Mouse (Mus musculus) stomach, embryonic 14.5 days (tissue): ENCODE results near the gene Mindy1. TPM values are rescaled to one million over a fixed set of nuclear protein-coding genes. Genes with fewer than 3 reads are reported as not detected.

Experiments
- polyA plus RNA-seq: library from polyadenylated mRNA; unstranded; fragments of >200 nt; fragmentation: Nextera tagmentation; extraction: Ambion mirVana; gene quantifications from 2 replicates; pipeline ENCODE4 v1.2.1, GENCODE M21; 2014

Gene Mindy1
- polyA plus RNA-seq, 1 experiment from 2014 or later, result 51.1 TPM

Other genes starting within 250 kb of the Mindy1 start
- 229 and 231 TPM in 2 replicates for gene Psmd4, start 238.7 kb upstream of the Mindy1 start, polyA plus RNA-seq
- gene Pip5k1a, start 174.4 kb upstream of the Mindy1 start, polyA plus RNA-seq, result 14.6 and 14.9 TPM in 2 replicates
- gene Vps72, start 170.3 kb upstream of the Mindy1 start, polyA plus RNA-seq, result 139 and 156 TPM in 2 replicates
- gene Tmod4, start 156.9 kb upstream of the Mindy1 start, polyA plus RNA-seq, result 0.83 and 1.8 TPM in 2 replicates
- gene Scnm1, start 147.3 kb upstream of the Mindy1 start, polyA plus RNA-seq, result 67.7 and 73.7 TPM in 2 replicates
- 9.2 and 10.9 TPM in 2 replicates for gene Lysmd1, start 147.3 kb upstream of the Mindy1 start, polyA plus RNA-seq
- 4.2 and 4.7 TPM in 2 replicates for gene Tnfaip8l2, start 139.0 kb upstream of the Mindy1 start, polyA plus RNA-seq
- 5.8 and 6.7 TPM in 2 replicates for gene Sema6c, start 120.9 kb upstream of the Mindy1 start, polyA plus RNA-seq
- gene Gabpb2, start 63.4 kb upstream of the Mindy1 start, polyA plus RNA-seq, result 15.1 and 18.4 TPM in 2 replicates
- 125 and 126 TPM in 2 replicates for gene Cdc42se1, start 52.6 kb upstream of the Mindy1 start, polyA plus RNA-seq
- 38.9 and 42.4 TPM in 2 replicates for gene Mllt11, start 49.2 kb upstream of the Mindy1 start, polyA plus RNA-seq
- 0.71 and 1.3 TPM in 2 replicates for gene Gm128, start 39.7 kb upstream of the Mindy1 start, polyA plus RNA-seq
- 8.2 and 8.4 TPM in 2 replicates for gene Bnipl, start 30.2 kb upstream of the Mindy1 start, polyA plus RNA-seq
- 20.1 and 23.1 TPM in 2 replicates for gene Prune1, start 731 bp downstream of the Mindy1 start, polyA plus RNA-seq
- 1.7 and 2.1 TPM in 2 replicates for gene Anxa9, start 25.8 kb downstream of the Mindy1 start, polyA plus RNA-seq
- 136 and 146 TPM in 2 replicates for gene Cers2, start 33.4 kb downstream of the Mindy1 start, polyA plus RNA-seq
- 50.8 and 51.8 TPM in 2 replicates for gene Setdb1, start 75.9 kb downstream of the Mindy1 start, polyA plus RNA-seq
- 0.74 TPM in 1 of 2 replicates, not detected in the other for gene 4930558C23Rik, start 121.5 kb downstream of the Mindy1 start, polyA plus RNA-seq
- 30.2 and 33.0 TPM in 2 replicates for gene Arnt, start 153.0 kb downstream of the Mindy1 start, polyA plus RNA-seq
- 12.7 and 13.3 TPM in 2 replicates for gene Ctsk, start 217.9 kb downstream of the Mindy1 start, polyA plus RNA-seq
- gene Ctss, start 245.4 kb downstream of the Mindy1 start, polyA plus RNA-seq, result 20.3 and 24.5 TPM in 2 replicates